Mouse (Mus musculus) spleen, adult 2 months (tissue): Measurements from ENCODE around the gene Rif1. TPM values are rescaled to one million over a fixed set of nuclear protein-coding genes. Genes with fewer than 3 reads are reported as not detected.
"Not testable (repeated sequence)": the region's sequence is repeated elsewhere in the genome, so short reads cannot be mapped to it uniquely, and the experiment has no call there.

ENCODE experiments used
- DNase-seq, 2 experiments: peaks; one replicate each; pipeline versions ENCODE4 v3.0.0 to v3.0.0-alpha.2; 2012 to 2021; ENCODE audit warnings: low spot score in 2 of 2, low read depth in 1 of 2
- H3K27ac ChIP-seq: fragments of 200-500 bp; 2 replicates; pipeline ENCODE4 v1.5.1; 2012; ENCODE audit warnings: low read length, inconsistent platforms; ENCODE audit not compliant: insufficient read depth
- H3K27me3 ChIP-seq: fragments of 200-500 bp; 2 replicates; pipeline ENCODE4 v1.6.1; 2012; ENCODE audit warnings: mild to moderate bottlenecking, moderate library complexity, low read length, inconsistent platforms; ENCODE audit not compliant: control insufficient read depth, insufficient read depth
- H3K36me3 ChIP-seq: fragments of 200-500 bp; 2 replicates; pipeline ENCODE4 v1.6.1; 2012; ENCODE audit warnings: mild to moderate bottlenecking, low read length, inconsistent platforms; ENCODE audit not compliant: control insufficient read depth, insufficient read depth
- H3K4me1 ChIP-seq: fragments of 200-500 bp; 2 replicates; pipeline ENCODE4 v1.6.1; 2011; ENCODE audit warnings: inconsistent platforms; ENCODE audit not compliant: control insufficient read depth, insufficient read depth, insufficient read length
- H3K4me3 ChIP-seq: fragments of 200-500 bp; 2 replicates; pipeline ENCODE4 v1.5.1; 2011; ENCODE audit warnings: mild to moderate bottlenecking, inconsistent platforms; ENCODE audit not compliant: insufficient read depth, insufficient read length; ENCODE audit errors: extremely low read depth
- CTCF ChIP-seq: fragments of 200-500 bp; IDR thresholded peaks from 2 replicates; pipeline ENCODE4 v1.5.1; 2011; ENCODE audit warnings: mild to moderate bottlenecking, inconsistent platforms; ENCODE audit not compliant: insufficient read depth, insufficient read length, insufficient replicate concordance; ENCODE audit errors: extremely low read depth
- POLR2A ChIP-seq: fragments of 200-500 bp; IDR thresholded peaks from 2 replicates; pipeline ENCODE4 v1.6.1; 2011; ENCODE audit warnings: low read depth, low read length, inconsistent platforms
- WGBS: fragments of 180-500 bp; shearing (Covaris S2); methylation state at CpG from one replicate; pipeline ENCODE4 v1.1.7; 2018; 5-methylcytosine and 5-hydroxymethylcytosine counted together
- polyA plus RNA-seq: library from polyadenylated mRNA; depleted of rRNA; stranded (reverse); fragments of >200 nt; gene quantifications from 2 replicates; pipeline ENCODE4 v1.2.3, GENCODE M21; 2012; rRNA removed

Rif1 gene
- polyA plus RNA-seq, 1 experiment, result 0.85 TPM

GRCm38 (mm10) chr2:52114086-52114485 lies 41.5 kb downstream of the Rif1 start:
- no peak overlapping the region for H3K4me3 ChIP-seq
- no peak overlapping the region for H3K27ac ChIP-seq
- WGBS, result 88% methylated on average over 1 of the region's 1 CpGs
- H3K36me3 ChIP-seq, result peaks cover 35% of the 10 kb centered on the region
- H3K27me3 ChIP-seq, result no peaks in the 10 kb centered on the region
- no peak for DNase-seq
- TF ChIP-seq CTCF (no peak), POLR2A (no peak)
- H3K4me1 ChIP-seq, result no peaks in the 10 kb centered on the region

GRCm38 (mm10) chr2:52131370-52131769 lies 58.7 kb downstream of the Rif1 start:
- H3K36me3 ChIP-seq, H3K4me3 ChIP-seq, H3K27me3 ChIP-seq, H3K27ac ChIP-seq, DNase-seq, H3K4me1 ChIP-seq: not testable (repeated sequence)
- WGBS, result 97% methylated on average over 20 of the region's 20 CpGs

GRCm38 (mm10) chr2:52133351-52133750 lies 60.7 kb downstream of the Rif1 start:
- whole genome bisulfite sequencing, result 93% methylated on average over 2 of the region's 2 CpGs
- H3K27me3 ChIP-seq, result no peaks in the 10 kb centered on the region
- no peak overlapping the region for H3K4me3 ChIP-seq
- H3K4me1 ChIP-seq, result no peaks in the 10 kb centered on the region
- H3K36me3 ChIP-seq, result no peaks in the 10 kb centered on the region
- no peak overlapping the region for H3K27ac ChIP-seq
- DNase-seq, result no peak
- no peak for TF ChIP-seq POLR2A
- TF ChIP-seq CTCF, result no peak

- TF ChIP-seq CTCF, result no peak
- TF ChIP-seq POLR2A, result no peak
- 89% methylated on average over 3 of the region's 3 CpGs for WGBS
- no peak overlapping the region for H3K27ac ChIP-seq
Measured at GRCm38 (mm10) chr2:52153064-52153463, 80.4 kb downstream of the Rif1 start.

GRCm38 (mm10) chr2:52169243-52170005 lies 96.8 kb downstream of the Rif1 start:
- H3K4me1 ChIP-seq, result no peaks in the 10 kb centered on the region
- WGBS, result 87% methylated on average over 7 of the region's 7 CpGs
- no peaks in the 10 kb centered on the region for H3K36me3 ChIP-seq
- TF ChIP-seq POLR2A (no peak), CTCF (no peak)
- no peaks in the 10 kb centered on the region for H3K27me3 ChIP-seq
- no peak for DNase-seq
- no peak overlapping the region for H3K27ac ChIP-seq
- no peak overlapping the region for H3K4me3 ChIP-seq

More at GRCm38 (mm10) chr2:52153064-52153463, 80.4 kb downstream of the Rif1 start:
- no peak overlapping the region for H3K4me3 ChIP-seq
- H3K4me1 ChIP-seq, result no peaks in the 10 kb centered on the region
- H3K27me3 ChIP-seq, result no peaks in the 10 kb centered on the region
- H3K36me3 ChIP-seq, result no peaks in the 10 kb centered on the region
- no peak for DNase-seq

Other genes with a start within 250 kb of the Rif1 start
- 11.3 and 16.7 TPM in 2 replicates for gene Rbm43, start 137.7 kb upstream of the Rif1 start, polyA plus RNA-seq
- 2.7 and 3.7 TPM in 2 replicates for gene Nmi, start 99.3 kb upstream of the Rif1 start, polyA plus RNA-seq
- gene Tnfaip6, start 34.8 kb upstream of the Rif1 start, polyA plus RNA-seq, result 0.07 TPM in 1 of 2 replicates, not detected in the other